Mouse (Mus musculus): Measurements from ENCODE around the gene Hmgcs1.

Hmgcs1 gene

DNA sequence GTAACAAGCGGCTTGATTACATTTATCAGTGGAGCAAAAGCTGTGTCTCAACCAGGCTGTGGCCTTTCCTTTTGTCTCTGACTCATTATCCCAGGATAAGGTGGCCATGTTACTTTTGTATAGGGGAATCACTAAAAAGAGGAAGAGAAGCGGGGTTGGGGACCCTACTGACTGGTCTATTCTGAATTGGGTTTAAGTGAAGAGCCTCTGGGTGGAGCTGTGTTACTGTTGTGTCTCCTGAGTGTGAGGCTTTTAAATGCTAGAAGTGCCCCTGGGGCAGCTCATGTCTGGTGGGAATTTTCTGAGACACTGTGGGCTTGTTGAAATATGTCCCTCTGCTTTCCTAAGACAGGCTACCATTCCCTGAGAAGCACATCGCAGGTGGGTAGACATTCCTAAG lies 53.3 kb downstream of the Hmgcs1 start:
- intact Hi-C loops (cut with DNase I): no loop called here

DNA sequence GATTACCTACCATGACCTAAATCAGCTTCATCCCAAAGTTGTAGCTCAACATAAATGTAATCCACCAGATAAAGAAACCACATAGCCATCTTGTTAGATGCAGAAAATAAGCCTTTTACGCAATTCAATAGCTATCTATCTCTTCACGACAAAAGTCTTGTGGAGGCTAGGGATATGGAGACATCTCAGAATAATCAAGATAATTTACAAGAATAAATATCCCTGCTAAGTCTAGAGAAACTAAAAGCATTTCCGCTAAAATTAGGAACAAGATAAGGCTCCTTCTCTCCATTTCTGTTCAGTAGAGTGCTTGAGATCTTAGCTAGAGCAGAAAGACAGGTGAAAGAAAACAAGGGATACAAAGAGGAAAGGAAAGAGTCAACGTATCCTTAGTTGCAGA lies 56.8 kb downstream of the Hmgcs1 start:
- intact Hi-C loops (cut with DNase I): no loop called here

DNA sequence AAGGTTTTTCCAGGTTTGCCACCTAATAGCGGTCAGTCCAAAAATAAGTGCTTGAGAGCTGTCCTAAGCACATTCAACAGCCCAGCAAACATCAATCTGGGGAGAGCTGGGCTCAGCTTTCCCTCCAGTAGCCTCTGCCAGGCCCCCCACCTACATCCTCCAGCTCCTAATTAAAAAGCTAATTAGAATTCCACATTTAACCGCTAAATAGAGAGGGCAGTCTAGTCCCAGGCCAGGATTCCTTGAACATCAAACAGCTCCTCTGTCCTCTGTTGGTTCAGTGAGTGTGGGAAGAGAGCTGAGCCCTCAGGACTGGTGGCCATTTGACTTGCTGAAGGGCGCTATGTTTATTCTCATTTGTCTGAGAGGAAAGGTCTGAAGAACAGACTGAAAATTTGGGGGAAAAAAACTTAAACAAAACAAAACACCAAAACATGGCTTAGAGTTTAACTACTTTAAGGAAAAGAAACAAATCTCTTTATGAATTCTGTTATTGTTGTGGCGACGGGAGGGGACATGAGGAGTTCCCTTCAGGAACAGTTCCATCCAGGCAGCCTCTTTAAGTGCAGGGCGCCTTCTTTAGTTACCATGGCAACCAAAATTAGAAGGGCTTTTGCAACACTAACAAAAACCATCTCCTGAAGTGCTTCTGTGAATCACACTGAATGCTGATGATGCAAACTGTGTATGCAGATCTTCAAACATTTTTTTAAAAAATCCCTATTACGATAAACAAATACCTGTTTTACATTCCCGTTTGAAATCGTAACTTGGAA lies 63.9 kb downstream of the Hmgcs1 start:
- intact Hi-C loops (cut with DNase I): no loop called here

DNA sequence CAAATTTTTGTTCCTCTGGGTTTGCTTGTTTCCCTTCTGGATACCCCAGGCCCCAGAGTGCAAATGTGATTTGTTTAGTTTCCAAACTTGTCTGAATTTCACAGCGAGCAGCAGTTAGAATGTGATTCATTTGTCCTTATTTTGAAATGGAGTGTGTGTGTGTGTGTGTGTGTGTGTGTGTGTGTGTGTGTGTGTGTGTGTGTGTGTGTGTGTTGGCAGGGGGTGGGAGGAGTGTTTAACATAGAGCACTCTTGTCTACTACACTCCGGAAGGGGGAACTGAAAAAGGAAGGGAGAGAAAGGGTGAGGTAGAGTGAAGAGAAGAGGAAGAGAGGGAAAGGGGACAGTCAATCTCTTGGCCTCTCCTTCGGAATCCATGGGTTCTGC lies 64.4 kb downstream of the Hmgcs1 start:
- intact Hi-C loops (cut with DNase I): no loop called here

DNA sequence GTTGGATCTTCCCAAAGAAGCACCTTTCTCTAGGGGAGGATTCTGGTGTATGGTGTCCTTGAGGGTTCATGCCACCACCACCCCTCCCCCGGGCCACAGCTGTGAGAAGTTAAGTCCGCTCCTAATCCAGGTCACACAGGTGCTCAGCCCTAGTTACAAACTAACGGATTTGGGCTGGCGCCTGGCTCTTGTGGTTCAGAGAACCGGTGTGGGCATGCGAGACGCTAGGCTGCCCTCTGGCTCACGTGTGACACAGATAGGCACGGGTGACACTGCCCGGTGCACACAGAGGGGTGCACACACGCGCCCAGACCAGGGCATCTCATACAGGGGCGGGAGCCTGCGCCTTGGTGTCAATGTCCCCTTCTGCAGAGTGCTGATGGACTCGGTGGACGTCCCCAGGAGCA lies 65.0 kb downstream of the Hmgcs1 start:
- intact Hi-C loops (cut with DNase I): no loop called here

DNA sequence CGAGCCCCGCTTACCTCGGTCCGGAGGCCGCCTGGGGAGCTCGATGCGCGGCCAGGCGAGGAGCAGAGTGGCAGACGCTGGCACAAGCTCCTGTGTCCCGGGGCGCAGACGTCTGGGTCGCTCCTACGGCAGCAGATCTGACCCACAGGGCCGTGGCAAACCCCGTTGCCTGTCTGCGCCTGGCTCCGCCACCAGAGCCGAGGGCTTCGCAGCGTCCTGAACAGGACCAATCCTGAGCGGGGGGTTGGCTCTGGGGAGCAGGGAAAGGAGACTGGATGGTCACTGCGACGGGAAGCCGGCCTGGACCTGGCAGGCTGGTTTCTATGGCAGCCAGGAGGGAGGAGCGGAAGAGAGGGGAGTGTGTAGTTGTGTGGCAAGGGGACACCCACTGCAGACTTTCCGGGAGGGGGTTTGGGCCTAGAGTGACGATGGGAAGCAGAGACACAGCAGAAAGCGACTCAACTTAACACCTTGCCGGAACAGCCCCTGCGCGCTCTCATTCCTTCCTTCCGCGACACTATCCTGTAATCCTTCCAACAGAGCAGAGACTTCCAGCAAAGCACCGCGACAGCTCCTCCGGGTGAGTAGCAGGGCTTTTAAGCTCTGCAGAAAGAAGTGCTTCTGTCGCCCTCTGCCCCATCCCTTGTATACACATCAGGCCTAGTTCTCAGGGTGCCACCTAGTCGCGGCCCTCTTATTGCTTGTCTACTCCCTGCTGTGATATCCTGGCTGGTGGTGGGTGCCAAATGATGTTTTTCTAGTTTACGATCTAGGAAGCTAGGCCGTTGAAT lies 65.7 kb downstream of the Hmgcs1 start, which contains the start of gene Nim1k:
Gene Nim1k, minus strand, starts transcription at position 202 of the 791 bp plus-strand sequence.
- intact Hi-C loops (cut with DNase I): no loop called here

DNA sequence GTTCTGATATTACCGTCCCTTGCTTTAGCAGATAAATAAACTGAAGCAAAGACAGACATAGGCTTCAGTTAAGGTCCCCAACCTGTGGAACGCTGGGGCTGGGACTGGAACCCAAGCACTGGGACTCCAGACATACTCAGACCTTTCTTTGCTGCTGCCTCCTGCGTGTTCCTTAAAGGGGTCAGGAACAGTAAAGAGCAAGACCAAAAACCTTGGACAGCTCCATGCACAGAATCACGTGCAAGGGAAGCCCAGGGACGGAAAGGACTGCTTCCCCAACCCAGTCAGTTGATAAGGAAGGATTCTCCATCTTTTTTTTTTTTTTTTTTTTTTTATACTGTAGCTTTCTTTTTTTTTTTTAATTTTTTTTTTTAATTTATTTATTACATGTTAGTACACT lies 66.7 kb downstream of the Hmgcs1 start:
- intact Hi-C loops (cut with DNase I): no loop called here

Data from adrenal gland (tissue).